Mouse (Mus musculus): ENCODE results near the gene Fank1. TPM values are rescaled to one million over a fixed set of nuclear protein-coding genes. Genes with fewer than 3 reads are reported as not detected.

Gene Fank1
- polyA plus RNA-seq, 2 experiments = 0.30 to 0.31 TPM

GRCm38 (mm10) chr7:133911881-133912280, 135.2 kb downstream of the Fank1 start:
- Histone ChIP-seq H3K9me3 (ENCODE audit: control insufficient read depth, low read length) (no peaks in the 10 kb centered on the region), H3K27me3 (ENCODE audit: control insufficient read depth, insufficient read depth, low read length) (no peaks in the 10 kb centered on the region), H3K27ac (replicated peaks; ENCODE audit: low read depth, low read length) (no peak overlapping the region), H3K9ac (ENCODE audit: low read depth, low read length, severe bottlenecking) (no peak overlapping the region), H3K4me2 (replicated peaks; ENCODE audit: low read depth, low read length, severe bottlenecking) (no peak overlapping the region), H3K36me3 (ENCODE audit: control insufficient read depth, insufficient read depth, low read length) (no peaks in the 10 kb centered on the region), H3K4me1 (ENCODE audit: control insufficient read depth, insufficient read depth, low read length) (no peaks in the 10 kb centered on the region), H3K4me3 (replicated peaks; ENCODE audit: low read length) (no peak overlapping the region)
- DNase-seq (ENCODE audit: low spot score) (no peak), ATAC-seq (ENCODE audit: low FRiP score, low read depth) (no peak)
- no peak for TF ChIP-seq POLR2A (IDR thresholded peaks at IDR 0.05; ENCODE audit: borderline replicate concordance, extremely low read depth, insufficient read depth, insufficient read length)
- 85% methylated on average over 3 of the region's 3 CpGs for WGBS

- no peak overlapping the region for H3K4me3 ChIP-seq (replicated peaks; ENCODE audit: low read length)
- no peak for DNase-seq (ENCODE audit: low spot score)
- no peak overlapping the region for H3K4me2 ChIP-seq (replicated peaks; ENCODE audit: low read depth, low read length, severe bottlenecking)
- TF ChIP-seq POLR2A (IDR thresholded peaks at IDR 0.05; ENCODE audit: borderline replicate concordance, extremely low read depth, insufficient read depth, insufficient read length) = no peak
- H3K9ac ChIP-seq (ENCODE audit: low read depth, low read length, severe bottlenecking) = no peak overlapping the region
- H3K9me3 ChIP-seq (ENCODE audit: control insufficient read depth, low read length) = no peaks in the 10 kb centered on the region
- H3K36me3 ChIP-seq (ENCODE audit: control insufficient read depth, insufficient read depth, low read length) = 0 out of 2 replicates have a peak, but pooled peaks cover 2% of the 10 kb centered on the region
- no peak for ATAC-seq (ENCODE audit: low FRiP score, low read depth)
- H3K4me1 ChIP-seq (ENCODE audit: control insufficient read depth, insufficient read depth, low read length) = 0 out of 2 replicates have a peak, but pooled peaks cover 2% of the 10 kb centered on the region
- H3K27ac ChIP-seq (replicated peaks; ENCODE audit: low read depth, low read length) = no peak overlapping the region
- no peaks in the 10 kb centered on the region for H3K27me3 ChIP-seq (ENCODE audit: control insufficient read depth, insufficient read depth, low read length)
- WGBS = 87% methylated on average over 9 of the region's 9 CpGs
Measured at GRCm38 (mm10) chr7:133916230-133916629, 139.6 kb downstream of the Fank1 start.

- no peak overlapping the region for H3K9ac ChIP-seq (ENCODE audit: low read depth, low read length, severe bottlenecking)
- no peaks in the 10 kb centered on the region for H3K9me3 ChIP-seq (ENCODE audit: control insufficient read depth, low read length)
- no peak for TF ChIP-seq POLR2A (IDR thresholded peaks at IDR 0.05; ENCODE audit: borderline replicate concordance, extremely low read depth, insufficient read depth, insufficient read length)
- H3K4me2 ChIP-seq (replicated peaks; ENCODE audit: low read depth, low read length, severe bottlenecking) = no peak overlapping the region
- H3K4me3 ChIP-seq (replicated peaks; ENCODE audit: low read length) = no peak overlapping the region
- 61% methylated on average over 5 of the region's 5 CpGs for WGBS
- 0 out of 2 replicates have a peak, but pooled peaks cover 2% of the 10 kb centered on the region for H3K36me3 ChIP-seq (ENCODE audit: control insufficient read depth, insufficient read depth, low read length)
- no peaks in the 10 kb centered on the region for H3K27me3 ChIP-seq (ENCODE audit: control insufficient read depth, insufficient read depth, low read length)
- 0 out of 2 replicates have a peak, but pooled peaks cover 2% of the 10 kb centered on the region for H3K4me1 ChIP-seq (ENCODE audit: control insufficient read depth, insufficient read depth, low read length)
- no peak for ATAC-seq (ENCODE audit: low FRiP score, low read depth)
- H3K27ac ChIP-seq (replicated peaks; ENCODE audit: low read depth, low read length) = no peak overlapping the region
- DNase-seq (ENCODE audit: low spot score) = no peak
Measured at GRCm38 (mm10) chr7:133919306-133919705, 142.6 kb downstream of the Fank1 start.

- Histone ChIP-seq H3K27me3 (ENCODE audit: control insufficient read depth, insufficient read depth, low read length) (no peaks in the 10 kb centered on the region), H3K4me1 (ENCODE audit: control insufficient read depth, insufficient read depth, low read length) (0 out of 2 replicates have a peak, but pooled peaks cover 2% of the 10 kb centered on the region), H3K9ac (ENCODE audit: low read depth, low read length, severe bottlenecking) (no peak overlapping the region), H3K9me3 (ENCODE audit: control insufficient read depth, low read length) (no peaks in the 10 kb centered on the region), H3K4me3 (replicated peaks; ENCODE audit: low read length) (no peak overlapping the region), H3K36me3 (ENCODE audit: control insufficient read depth, insufficient read depth, low read length) (0 out of 2 replicates have a peak, but pooled peaks cover 2% of the 10 kb centered on the region), H3K27ac (replicated peaks; ENCODE audit: low read depth, low read length) (no peak overlapping the region), H3K4me2 (replicated peaks; ENCODE audit: low read depth, low read length, severe bottlenecking) (no peak overlapping the region)
- no peak for TF ChIP-seq POLR2A (IDR thresholded peaks at IDR 0.05; ENCODE audit: borderline replicate concordance, extremely low read depth, insufficient read depth, insufficient read length)
- DNase-seq (ENCODE audit: low spot score) = no peak
- ATAC-seq (ENCODE audit: low FRiP score, low read depth) = no peak
- 81% methylated on average over 5 of the region's 5 CpGs for WGBS
Measured at GRCm38 (mm10) chr7:133919918-133920317, 143.3 kb downstream of the Fank1 start.

- H3K9ac ChIP-seq (ENCODE audit: low read depth, low read length, severe bottlenecking) = no peak overlapping the region
- ATAC-seq (ENCODE audit: low FRiP score, low read depth) = no peak
- no peak for TF ChIP-seq POLR2A (IDR thresholded peaks at IDR 0.05; ENCODE audit: borderline replicate concordance, extremely low read depth, insufficient read depth, insufficient read length)
- no peaks in the 10 kb centered on the region for H3K27me3 ChIP-seq (ENCODE audit: control insufficient read depth, insufficient read depth, low read length)
- H3K4me3 ChIP-seq (replicated peaks; ENCODE audit: low read length) = no peak overlapping the region
- no peaks in the 10 kb centered on the region for H3K9me3 ChIP-seq (ENCODE audit: control insufficient read depth, low read length)
- 95% methylated on average over 7 of the region's 7 CpGs for WGBS
- H3K4me2 ChIP-seq (replicated peaks; ENCODE audit: low read depth, low read length, severe bottlenecking) = no peak overlapping the region
- H3K36me3 ChIP-seq (ENCODE audit: control insufficient read depth, insufficient read depth, low read length) = 0 out of 2 replicates have a peak, but pooled peaks cover 2% of the 10 kb centered on the region
- no peak for DNase-seq (ENCODE audit: low spot score)
- H3K4me1 ChIP-seq (ENCODE audit: control insufficient read depth, insufficient read depth, low read length) = 0 out of 2 replicates have a peak, but pooled peaks cover 2% of the 10 kb centered on the region
- H3K27ac ChIP-seq (replicated peaks; ENCODE audit: low read depth, low read length) = no peak overlapping the region
Measured at GRCm38 (mm10) chr7:133920724-133921123, 144.1 kb downstream of the Fank1 start.
